Mouse (Mus musculus): ENCODE measurements around the gene Olig2. TPM values are rescaled to one million over a fixed set of nuclear protein-coding genes. Genes with fewer than 3 reads are reported as not detected.

Olig2 gene
- 10 to 100 TPM; 48.5 to 49.1 TPM for total RNA-seq (2021)
- long read RNA-seq, experiment 1, transcript Olig2-201 (2 exons, 2,530 nt): major isoform, 80 of 100 reads
- long read RNA-seq, experiment 1, partial matches to known transcripts: 0 of 100 reads
- long read RNA-seq, experiment 1, other reads (novel, unspliced or antisense): 20 of 100 reads
- long read RNA-seq, experiment 2, transcript Olig2-201 (2 exons, 2,530 nt): major isoform, 78 of 115 reads
- long read RNA-seq, experiment 2, partial matches to known transcripts: 0 of 115 reads
- long read RNA-seq, experiment 2, other reads (novel, unspliced or antisense): 37 of 115 reads

DNA sequence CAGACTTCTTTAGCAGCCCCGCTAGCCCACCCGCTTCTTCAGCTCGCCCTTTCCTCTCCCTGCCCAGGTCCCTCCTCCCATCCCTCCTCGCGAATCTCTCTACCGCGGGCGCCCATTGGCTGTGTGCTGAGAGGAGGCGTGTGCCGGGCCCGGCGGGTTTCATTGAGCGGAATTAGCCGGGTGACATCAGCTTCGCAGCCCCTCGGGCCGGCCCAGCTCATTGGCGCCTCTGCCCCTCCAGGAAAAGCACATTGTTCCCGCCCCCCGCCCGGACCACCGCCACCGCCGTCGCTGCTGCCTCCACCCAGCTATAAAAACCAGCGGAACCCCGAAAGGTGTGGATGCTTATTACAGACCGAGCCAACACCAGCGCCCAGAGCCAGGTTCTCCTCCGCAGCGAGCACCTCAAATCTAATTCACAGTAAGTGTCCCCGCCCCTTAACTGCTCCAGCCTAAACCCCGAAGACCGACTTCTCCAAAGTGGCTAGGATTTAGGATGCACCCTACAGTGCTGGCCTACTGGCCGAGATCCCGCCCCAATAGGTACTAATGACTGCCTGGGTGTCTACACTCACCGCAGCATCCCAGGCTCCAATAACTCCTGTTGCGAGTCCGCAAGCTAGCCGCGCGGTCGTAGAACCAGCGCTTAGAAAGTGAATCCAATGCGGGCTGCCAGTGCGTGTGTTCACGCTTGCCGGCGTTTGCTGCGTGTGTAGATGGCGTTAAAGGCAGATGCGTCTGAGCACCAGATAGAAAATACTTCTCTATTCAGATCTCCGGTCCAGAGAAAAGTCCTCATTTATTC, at the start of gene Olig2:
TSS of gene Olig2 (plus strand) at position 225 of the 805 bp plus-strand sequence.
- DNase-seq (ENCODE audit: low spot score in 2 of 2): peak; percentile 35 to 68

DNA sequence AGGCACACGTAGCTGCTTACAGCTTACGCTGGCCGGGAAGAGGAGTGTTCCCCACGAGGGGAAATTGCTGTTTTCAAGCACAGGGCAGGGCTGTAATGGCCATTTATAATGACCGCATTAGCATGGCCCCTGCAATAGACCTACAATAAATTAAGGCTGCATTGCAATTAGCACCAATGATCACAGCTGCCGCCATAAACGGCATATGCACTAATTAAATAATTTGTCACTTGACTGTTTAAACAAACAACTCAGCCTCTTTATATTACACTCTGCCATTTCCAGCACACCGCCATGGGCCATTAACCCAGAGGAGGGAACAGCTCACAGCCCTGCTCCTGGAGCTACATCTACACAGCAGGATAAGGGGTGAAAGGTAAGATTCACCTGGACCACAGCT, 49.4 kb upstream of the Olig2 start:
- no peak for DNase-seq (ENCODE audit: low spot score in 2 of 2)

GRCm38 (mm10) chr16:91187046-91187445, 38.2 kb upstream of the Olig2 start:
- DNase-seq (ENCODE audit: low spot score in 2 of 2): no peak

GRCm38 (mm10) chr16:91187662-91188061, 37.6 kb upstream of the Olig2 start:
- DNase-seq (ENCODE audit: low spot score in 2 of 2): no peak

GRCm38 (mm10) chr16:91188304-91188703, 37.0 kb upstream of the Olig2 start:
- DNase-seq (ENCODE audit: low spot score in 2 of 2): no peak

DNA sequence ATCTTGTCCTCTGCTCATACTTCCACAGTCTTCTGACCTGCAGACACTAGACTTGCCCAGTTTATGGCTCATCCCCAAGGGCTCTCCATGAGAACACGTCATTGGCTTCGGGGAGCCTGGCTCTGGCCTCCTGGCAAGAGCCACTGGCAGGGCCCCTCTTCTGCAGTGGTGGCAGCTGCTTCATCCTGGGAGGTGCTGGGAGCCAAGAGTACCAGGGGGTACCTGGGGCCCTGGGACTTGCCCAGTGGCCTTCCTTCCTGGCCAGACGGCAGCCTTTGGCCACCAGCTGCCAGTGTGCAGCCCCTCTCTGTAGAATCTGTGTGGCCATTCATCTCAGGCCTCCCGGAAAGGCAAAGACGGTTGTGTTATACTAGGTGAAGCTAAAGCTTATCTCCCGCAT, 34.0 kb upstream of the Olig2 start:
- peak in 1 of 2 experiments; percentile 33 for DNase-seq (ENCODE audit: low spot score in 2 of 2)

- peak; percentile 46 to 77 for DNase-seq (ENCODE audit: low spot score in 2 of 2)
These were observed 33.5 kb upstream of the Olig2 start for GRCm38 (mm10) chr16:91191663-91192237.

DNA sequence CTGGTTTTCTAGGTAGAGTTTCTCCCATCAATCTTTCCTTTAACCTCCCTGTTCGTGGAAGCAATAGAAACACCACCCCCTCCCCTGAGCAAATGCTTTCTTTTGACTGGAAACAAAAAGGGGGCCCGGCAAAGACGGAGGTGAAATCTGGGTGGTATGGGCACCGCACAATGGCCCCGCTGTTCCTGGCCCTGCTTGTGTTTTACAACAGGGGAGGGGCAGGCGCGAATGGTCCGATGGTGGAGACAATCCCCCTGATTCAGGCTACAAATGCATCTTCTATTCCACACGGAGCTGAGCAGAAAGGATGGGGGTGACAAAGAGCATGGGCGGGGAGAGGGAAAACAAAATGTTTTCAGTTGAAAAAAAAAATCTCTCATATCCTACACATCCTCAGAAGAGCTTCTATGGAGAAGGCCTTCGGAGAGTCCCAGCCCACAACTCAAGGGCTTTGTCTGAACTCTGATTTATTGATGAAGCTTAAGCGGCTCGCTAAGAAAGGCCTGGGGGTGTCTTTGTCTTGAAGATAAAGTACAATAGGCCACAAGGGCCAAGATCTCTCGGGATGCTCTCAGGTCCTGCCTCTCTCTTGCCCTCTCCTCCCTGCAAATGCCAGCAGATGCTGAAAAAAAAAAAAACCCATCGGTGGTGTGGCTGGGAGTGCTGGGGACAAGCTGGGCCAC, 32.4 kb upstream of the Olig2 start:
- DNase-seq (ENCODE audit: low spot score in 2 of 2): no peak

DNA sequence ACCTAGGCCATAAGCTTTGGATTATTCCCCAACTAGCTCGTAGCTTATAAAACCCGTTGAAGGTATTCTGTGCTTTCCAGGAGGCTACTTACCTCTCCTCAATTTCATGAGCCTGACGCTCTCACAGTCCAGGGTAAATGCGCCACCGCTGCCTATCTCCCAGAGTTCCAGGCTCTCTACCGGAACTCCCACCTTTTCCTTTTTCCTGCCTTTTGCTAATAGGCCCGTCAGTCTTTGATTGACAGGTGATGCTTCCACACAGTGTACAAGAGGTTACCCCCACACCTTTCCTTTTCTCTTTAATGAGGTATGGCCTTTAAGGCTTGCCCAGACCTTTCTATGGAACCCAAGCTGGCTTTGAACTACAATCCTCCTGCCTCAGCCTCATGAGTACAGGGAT, 25.4 kb upstream of the Olig2 start:
- no peak for DNase-seq (ENCODE audit: low spot score in 2 of 2)

- no peak for DNase-seq (ENCODE audit: low spot score in 2 of 2)
These were observed 22.3 kb upstream of the Olig2 start for GRCm38 (mm10) chr16:91202989-91203388.

- no peak for DNase-seq (ENCODE audit: low spot score in 2 of 2)
These were observed 18.9 kb upstream of the Olig2 start for GRCm38 (mm10) chr16:91206371-91206770.

DNA sequence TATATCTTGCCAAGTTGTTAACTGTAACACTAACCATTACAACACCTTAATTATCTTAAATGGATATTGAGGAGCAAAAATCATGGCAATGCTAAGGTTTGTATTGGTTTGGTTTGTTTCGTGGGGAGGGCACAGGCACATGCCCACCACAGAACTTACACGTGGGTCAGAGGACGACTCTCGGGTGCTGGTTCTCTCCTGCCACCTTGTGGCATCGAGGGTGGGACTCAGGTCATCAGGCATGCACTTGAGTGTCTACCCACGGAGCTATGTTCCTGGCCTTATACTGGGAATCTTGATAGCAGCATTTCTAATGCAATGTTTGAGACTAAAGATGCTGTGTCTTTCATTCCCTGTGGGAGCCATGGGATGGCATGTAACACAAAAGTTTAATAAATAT, 8.2 kb upstream of the Olig2 start:
- DNase-seq (ENCODE audit: low spot score in 2 of 2): no peak

DNA sequence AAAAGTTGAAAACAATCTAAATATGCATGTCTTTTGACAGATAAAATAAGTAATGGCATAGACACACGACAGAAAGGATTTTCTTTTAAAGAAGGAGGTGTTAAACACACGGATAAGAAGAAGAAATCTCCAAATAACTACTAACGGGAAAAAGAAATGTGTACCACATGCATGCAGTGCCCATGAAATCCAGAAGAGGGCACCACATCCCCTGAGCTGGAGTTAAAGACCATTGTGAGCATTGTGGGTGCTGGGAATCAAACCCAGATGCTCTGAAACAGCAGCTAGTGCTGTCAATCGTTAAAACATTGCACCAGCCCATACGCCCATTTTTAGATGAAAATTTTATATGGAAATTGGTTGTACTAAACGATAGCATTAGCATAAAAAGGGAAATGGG, 7.3 kb upstream of the Olig2 start:
- no peak for DNase-seq (ENCODE audit: low spot score in 2 of 2)

DNA sequence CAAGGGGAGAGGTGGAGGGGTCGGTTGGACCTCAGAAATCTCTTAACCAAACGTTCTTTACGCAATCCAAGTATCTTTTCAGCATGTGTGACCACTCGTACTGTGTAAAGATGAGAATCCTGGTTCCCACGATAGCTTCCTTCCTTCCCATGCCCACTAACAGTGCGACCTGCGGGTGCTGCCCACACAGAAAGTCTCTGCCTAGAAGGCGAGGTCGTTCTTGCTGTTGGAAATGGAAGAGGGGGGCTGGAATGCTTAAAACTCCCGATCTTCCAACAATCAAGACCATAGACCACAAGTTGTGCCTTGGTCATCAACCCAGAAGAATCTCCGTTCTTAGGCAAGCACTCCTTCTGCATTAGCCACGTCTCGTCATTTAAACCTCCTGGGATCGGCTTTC, 6.0 kb upstream of the Olig2 start:
- no peak for DNase-seq (ENCODE audit: low spot score in 2 of 2)

- DNase-seq (ENCODE audit: low spot score in 2 of 2): no peak
These were observed 3.0 kb upstream of the Olig2 start for GRCm38 (mm10) chr16:91222171-91222642.

GRCm38 (mm10) chr16:91222643-91223271, 2.5 kb upstream of the Olig2 start:
- DNase-seq (ENCODE audit: low spot score in 2 of 2): no peak

- DNase-seq (ENCODE audit: low spot score in 2 of 2): no peak
These were observed 1.8 kb upstream of the Olig2 start for GRCm38 (mm10) chr16:91223327-91224067.

GRCm38 (mm10) chr16:91224068-91224402, 1.2 kb upstream of the Olig2 start:
- DNase-seq (ENCODE audit: low spot score in 2 of 2): no peak

DNA sequence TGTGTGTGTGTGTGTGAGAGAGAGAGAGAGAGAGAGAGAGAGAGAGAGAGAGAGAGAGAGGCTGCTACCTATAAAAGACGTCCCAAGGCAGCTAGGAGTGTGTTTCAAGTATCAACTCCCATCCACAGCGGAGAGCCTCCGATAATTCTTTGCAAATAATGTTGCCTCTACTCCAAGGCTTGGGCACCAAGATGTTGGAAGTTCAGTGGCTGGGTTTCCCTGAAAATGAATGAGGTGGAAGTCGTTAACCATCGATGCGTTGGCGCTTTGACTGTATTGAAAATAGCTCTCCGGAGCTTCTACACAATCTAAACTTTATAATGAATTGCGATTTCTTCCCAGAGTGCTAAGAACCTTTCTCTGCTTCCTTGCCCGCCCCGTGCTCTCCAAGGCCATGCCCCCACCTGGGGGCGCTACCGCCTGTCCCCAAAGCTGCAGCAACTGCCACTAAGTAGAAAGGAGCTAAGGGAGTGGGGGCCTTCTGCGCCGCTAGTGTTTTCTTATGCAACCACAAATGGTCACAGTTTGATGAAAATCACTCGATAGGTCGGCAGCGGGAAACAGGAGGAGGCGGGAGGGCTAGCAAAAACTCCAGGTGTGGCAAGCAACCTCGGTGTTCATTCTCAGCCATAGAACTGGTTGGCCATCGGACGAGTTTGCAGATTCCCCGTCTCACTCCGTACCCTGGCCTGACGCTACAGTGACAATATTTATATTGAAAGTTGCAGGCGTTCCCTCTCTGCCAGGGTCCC, 600 bp upstream of the Olig2 start:
- DNase-seq (ENCODE audit: low spot score in 2 of 2): peak in 1 of 2 experiments; percentile 41
